In genomic region chr12:119237921-119238695, GRCm38 (mm10) we compare ENCODE assay signal across 8 mouse cellular contexts. TPM values are rescaled to one million over a fixed set of nuclear protein-coding genes. Genes with fewer than 3 reads are reported as not detected.
DNase-seq lines count a peak whose midpoint lies in the region; ATAC-seq and TF ChIP-seq lines count a peak whose summit lies in the region.

No protein-coding gene starts in this region.

- H3K9me3 ChIP-seq in embryonic facial prominence, embryonic 11.5 days (replicated peaks; ENCODE audit: control insufficient read depth, low read length): no peaks in the 10 kb centered on the region
- no peaks in the 10 kb centered on the region for H3K9me3 ChIP-seq in heart, embryonic 10.5 days
- H3K9me3 ChIP-seq in limb, embryonic 12.5 days: no peaks in the 10 kb centered on the region
- no peaks in the 10 kb centered on the region for H3K9me3 ChIP-seq in midbrain, postnatal 0 days (ENCODE audit: low read length)
- no peaks in the 10 kb centered on the region for H3K9me3 ChIP-seq in stomach, postnatal 0 days (ENCODE audit: control insufficient read depth, low read length)

- DNase-seq in cerebellum, adult 11 months: no peak
- peak; percentile 79 for DNase-seq in embryonic facial prominence, embryonic 11.5 days (ENCODE audit: low spot score)
- peak; percentile 86 for DNase-seq in heart, embryonic 10.5 days (ENCODE audit: low spot score)
- peak; percentile 56 to 60 for DNase-seq in kidney, adult 8-10 months
- DNase-seq in midbrain, postnatal 0 days (ENCODE audit: low spot score): peak; percentile 79
- DNase-seq in stomach, postnatal 0 days (ENCODE audit: low spot score): peak; percentile 46

- H3K4me2 ChIP-seq in embryonic facial prominence, embryonic 11.5 days (ENCODE audit: low read depth, low read length): peak overlapping the region; percentile 90
- peak overlapping the region; percentile 75 for H3K4me2 ChIP-seq in limb, embryonic 12.5 days
- H3K4me2 ChIP-seq in midbrain, postnatal 0 days (ENCODE audit: low read depth, low read length, poor library complexity, severe bottlenecking): peak overlapping the region; percentile 88
- H3K4me2 ChIP-seq in stomach, postnatal 0 days (replicated peaks; ENCODE audit: low read depth): peak overlapping the region; percentile 87

- H3K9ac ChIP-seq in embryonic facial prominence, embryonic 11.5 days (replicated peaks; ENCODE audit: low read length): peak overlapping the region; percentile 84
- peak overlapping the region; percentile 81 for H3K9ac ChIP-seq in limb, embryonic 12.5 days (replicated peaks)
- peak overlapping the region; percentile 81 for H3K9ac ChIP-seq in midbrain, postnatal 0 days (replicated peaks; ENCODE audit: low read length, poor library complexity, severe bottlenecking)
- peak overlapping the region; percentile 69 for H3K9ac ChIP-seq in stomach, postnatal 0 days (ENCODE audit: low read length)

- TF ChIP-seq CTCF in midbrain, postnatal 0 days (IDR thresholded peaks at IDR 0.05): no peak
- TF ChIP-seq CTCF in stomach, postnatal 0 days (IDR thresholded peaks at IDR 0.05; ENCODE audit: low read depth): no peak

- peak overlapping the region; percentile 95 for H3K27ac ChIP-seq in embryonic facial prominence, embryonic 11.5 days (replicated peaks; ENCODE audit: low read depth, low read length)
- H3K27ac ChIP-seq in heart, embryonic 10.5 days: peak overlapping the region; percentile 91
- peak overlapping the region; percentile 97 for H3K27ac ChIP-seq in limb, embryonic 12.5 days
- peak overlapping the region; percentile 89 for H3K27ac ChIP-seq in midbrain, postnatal 0 days (ENCODE audit: low read depth, low read length)
- H3K27ac ChIP-seq in stomach, postnatal 0 days (replicated peaks): peak overlapping the region; percentile 86

- no peak for TF ChIP-seq EP300 in stomach, postnatal 0 days (optimal IDR thresholded peaks at IDR 0.05)

- H3K4me3 ChIP-seq in embryonic facial prominence, embryonic 11.5 days (ENCODE audit: low read depth, low read length): peak overlapping the region; percentile 50
- peak overlapping the region; percentile 64 for H3K4me3 ChIP-seq in heart, embryonic 10.5 days
- H3K4me3 ChIP-seq in limb, embryonic 12.5 days (replicated peaks): peak overlapping the region; percentile 61
- H3K4me3 ChIP-seq in midbrain, postnatal 0 days (ENCODE audit: low read depth, low read length): peak overlapping the region; percentile 73
- peak overlapping the region; percentile 58 for H3K4me3 ChIP-seq in stomach, postnatal 0 days (ENCODE audit: low read depth, low read length)

- H3K27me3 ChIP-seq in embryonic facial prominence, embryonic 11.5 days (ENCODE audit: control insufficient read depth, insufficient read depth, low read length): no peaks in the 10 kb centered on the region
- no peaks in the 10 kb centered on the region for H3K27me3 ChIP-seq in heart, embryonic 10.5 days (ENCODE audit: insufficient read depth, poor library complexity, severe bottlenecking)
- no peaks in the 10 kb centered on the region for H3K27me3 ChIP-seq in limb, embryonic 12.5 days
- no peaks in the 10 kb centered on the region for H3K27me3 ChIP-seq in midbrain, postnatal 0 days (ENCODE audit: insufficient read depth, low read length)
- no peaks in the 10 kb centered on the region for H3K27me3 ChIP-seq in stomach, postnatal 0 days (ENCODE audit: control insufficient read depth, insufficient read depth, low read length)

- 0% methylated on average over 35 of the region's 35 CpGs for WGBS in embryonic facial prominence, embryonic 11.5 days
- under 1% methylated on average over 35 of the region's 35 CpGs for WGBS in heart, embryonic 10.5 days
- under 1% methylated on average over 35 of the region's 35 CpGs for WGBS in limb, embryonic 12.5 days
- WGBS in midbrain, postnatal 0 days: under 1% methylated on average over 35 of the region's 35 CpGs
- under 1% methylated on average over 35 of the region's 35 CpGs for WGBS in stomach, postnatal 0 days

- H3K36me3 ChIP-seq in embryonic facial prominence, embryonic 11.5 days (replicated peaks; ENCODE audit: control insufficient read depth, insufficient read depth, low read depth, low read length): no peaks in the 10 kb centered on the region
- no peaks in the 10 kb centered on the region for H3K36me3 ChIP-seq in heart, embryonic 10.5 days
- H3K36me3 ChIP-seq in limb, embryonic 12.5 days: no peaks in the 10 kb centered on the region
- H3K36me3 ChIP-seq in midbrain, postnatal 0 days (ENCODE audit: insufficient read depth, low read length): no peaks in the 10 kb centered on the region
- no peaks in the 10 kb centered on the region for H3K36me3 ChIP-seq in stomach, postnatal 0 days (ENCODE audit: control insufficient read depth, insufficient read depth, low read length)

- ATAC-seq in cerebellum, adult (ENCODE audit: insufficient number of reproducible peaks, low FRiP score, low TSS enrichment): peak; percentile 53; the same call in 1 of the 2 replicates
- peak; percentile 81 for ATAC-seq in embryonic facial prominence, embryonic 11.5 days (replicated peaks; ENCODE audit: insufficient number of reproducible peaks, low FRiP score, low TSS enrichment, low read depth)
- peak; percentile 78 for ATAC-seq in limb, embryonic 12.5 days (ENCODE audit: insufficient number of reproducible peaks, insufficient read depth, low FRiP score, low TSS enrichment, low read depth)
- ATAC-seq in midbrain, postnatal 0 days (ENCODE audit: low FRiP score): peak; percentile 85
- ATAC-seq in stomach, postnatal 0 days (ENCODE audit: low FRiP score, low TSS enrichment): peak; percentile 59

- H3K4me1 ChIP-seq in embryonic facial prominence, embryonic 11.5 days (ENCODE audit: control insufficient read depth, insufficient read depth, low read length): no peaks in the 10 kb centered on the region
- peaks cover 15% of the 10 kb centered on the region for H3K4me1 ChIP-seq in heart, embryonic 10.5 days
- peaks cover 33% of the 10 kb centered on the region for H3K4me1 ChIP-seq in limb, embryonic 12.5 days (replicated peaks)
- no peaks in the 10 kb centered on the region for H3K4me1 ChIP-seq in midbrain, postnatal 0 days (ENCODE audit: insufficient read depth, low read length)
- no peaks in the 10 kb centered on the region for H3K4me1 ChIP-seq in stomach, postnatal 0 days (replicated peaks; ENCODE audit: control insufficient read depth, insufficient read depth)

RNA-seq across cellular contexts. Expression of gene Itgb8, which starts 0.5 kb away (rescaled TPM):
- polyA plus RNA-seq in embryonic facial prominence, embryonic 11.5 days (2014; fragmentation: Nextera tagmentation; extraction: Ambion mirVana): 7.8 and 8.4 TPM in 2 replicates
- polyA plus RNA-seq in heart, embryonic 10.5 days (2016; fragmentation: Nextera tagmentation; extraction: Ambion mirVana): 4.3 and 4.4 TPM in 2 replicates
- polyA plus RNA-seq in limb, embryonic 12.5 days (2016; fragmentation: Nextera tagmentation; extraction: Ambion mirVana): 4.9 and 5.7 TPM in 2 replicates
- total RNA-seq in midbrain, postnatal 0 days (2014; rRNA removed): 30.6 and 37.5 TPM in 2 replicates
- 7.1 and 9.1 TPM in 2 replicates for polyA plus RNA-seq in midbrain, postnatal 0 days (2015; fragmentation: Nextera tagmentation; extraction: Ambion mirVana)
- 1.3 TPM in 2 replicates for polyA plus RNA-seq in stomach, postnatal 0 days (2015; fragmentation: Nextera tagmentation; extraction: Ambion mirVana)
